10 mouse cellular contexts compared by ENCODE assay signal in genomic region chr2:159832488-159833113, GRCm38 (mm10).
DNase-seq lines count a peak whose midpoint lies in the region; ATAC-seq and TF ChIP-seq lines count a peak whose summit lies in the region.
"Had no signal": no experiment of that assay in that cellular context is flagged by ENCODE, and none has a peak within 500 bp of the region (broad histone marks: within the 10 kb centered on the region; RNA-seq: fewer than 3 reads in every experiment).

No protein-coding gene starts in this region.

- no peaks in the 10 kb centered on the region for H3K36me3 ChIP-seq in lung, embryonic 14.5 days (ENCODE audit: insufficient read depth)
- H3K36me3 ChIP-seq in intestine, embryonic 15.5 days: no peaks in the 10 kb centered on the region
- H3K36me3 ChIP-seq in limb, embryonic 15.5 days: no peaks in the 10 kb centered on the region

- H3K9ac ChIP-seq in lung, embryonic 14.5 days: no peak overlapping the region
- H3K9ac ChIP-seq in intestine, embryonic 15.5 days: no peak overlapping the region
- no peak overlapping the region for H3K9ac ChIP-seq in limb, embryonic 15.5 days

- H3K27me3 ChIP-seq in lung, embryonic 14.5 days (ENCODE audit: insufficient read depth, low read length): no peaks in the 10 kb centered on the region
- H3K27me3 ChIP-seq in intestine, embryonic 15.5 days (replicated peaks): no peaks in the 10 kb centered on the region
- no peaks in the 10 kb centered on the region for H3K27me3 ChIP-seq in limb, embryonic 15.5 days

- no peaks in the 10 kb centered on the region for H3K9me3 ChIP-seq in lung, embryonic 14.5 days (ENCODE audit: low read depth, low read length)
- H3K9me3 ChIP-seq in intestine, embryonic 15.5 days: no peaks in the 10 kb centered on the region
- no peaks in the 10 kb centered on the region for H3K9me3 ChIP-seq in limb, embryonic 15.5 days

- no peak overlapping the region for H3K4me3 ChIP-seq in lung, embryonic 14.5 days (ENCODE audit: low read depth, low read length)
- H3K4me3 ChIP-seq in intestine, embryonic 15.5 days (replicated peaks): no peak overlapping the region
- no peak overlapping the region for H3K4me3 ChIP-seq in limb, embryonic 15.5 days

- DNase-seq in heart, postnatal 10 days: peak; percentile 12 to 19
- no peak for DNase-seq in heart, postnatal 25 days (ENCODE audit: low spot score)
- peak; percentile 92 for DNase-seq in lung, embryonic 14.5 days
- no peak for DNase-seq in lung, postnatal 14 days
- no peak for DNase-seq in layer of hippocampus, postnatal 10 days (ENCODE audit: low spot score in 2 of 2)
- DNase-seq: adrenal gland, postnatal 10 days had no signal

- H3K27ac ChIP-seq in lung, embryonic 14.5 days (ENCODE audit: low read depth): no peak overlapping the region
- H3K27ac ChIP-seq in intestine, embryonic 15.5 days: no peak overlapping the region
- peak overlapping the region; percentile 11; the same call in 1 of the 2 replicates for H3K27ac ChIP-seq in limb, embryonic 15.5 days

- no peak overlapping the region for H3K4me2 ChIP-seq in lung, embryonic 14.5 days
- H3K4me2 ChIP-seq in intestine, embryonic 15.5 days (replicated peaks): no peak overlapping the region
- H3K4me2 ChIP-seq in limb, embryonic 15.5 days: no peak overlapping the region
- H3K4me2 ChIP-seq: heart, embryonic 11.5 days; liver, embryonic 11.5 days had no signal

- no peak for TF ChIP-seq CTCF in lung, embryonic 14.5 days (IDR thresholded peaks at IDR 0.05; ENCODE audit: low read depth)

- intact Hi-C loops in heart, postnatal 10 days (cut with DNase I): loop anchor here (10.0 kb wide), 1 partner anchor 532 kb away; the partner anchor contains the start of gene Mafb
- intact Hi-C loops in heart, postnatal 25 days (cut with DNase I): no loop called here

- 43% methylated on average over 7 of the region's 7 CpGs for WGBS in lung, embryonic 14.5 days
- WGBS in intestine, embryonic 15.5 days: 51% methylated on average over 7 of the region's 7 CpGs
- 45% methylated on average over 7 of the region's 7 CpGs for WGBS in limb, embryonic 15.5 days

- peak; percentile 93; the same call in 1 of the 2 replicates for ATAC-seq in lung, embryonic 14.5 days (ENCODE audit: insufficient read depth)
- peak; percentile 69 for ATAC-seq in intestine, embryonic 15.5 days
- no peak for ATAC-seq in limb, embryonic 15.5 days (ENCODE audit: insufficient number of reproducible peaks, low FRiP score, low TSS enrichment, low read depth)

- H3K4me1 ChIP-seq in lung, embryonic 14.5 days (ENCODE audit: insufficient read depth): no peaks in the 10 kb centered on the region
- no peaks in the 10 kb centered on the region for H3K4me1 ChIP-seq in intestine, embryonic 15.5 days (replicated peaks)
- peaks cover 8% of the 10 kb centered on the region for H3K4me1 ChIP-seq in limb, embryonic 15.5 days

Comparison
In these comparisons a context has a peak if more than half of its experiments do, and no peak if none do; other contexts are left out.
1. DNase-seq: peak in heart, postnatal 10 days (2 of 2) and lung, embryonic 14.5 days (single experiment); none in heart, postnatal 25 days (single experiment), lung, postnatal 14 days (single experiment) and layer of hippocampus, postnatal 10 days (0 of 2).